Mouse (Mus musculus): ENCODE measurements around the gene Smarca2.

- TF ChIP-seq CTCF (IDR thresholded peaks at IDR 0.05; ENCODE audit: low read depth, low read length) (no peak), GATA1 (IDR thresholded peaks at IDR 0.05; ENCODE audit: borderline replicate concordance, low read length) (no peak)
Measured at GRCm38 (mm10) chr19:26716217-26716616, 111.4 kb downstream of the Smarca2 start.

All from G1E (cell line).